Mouse (Mus musculus) ovary, postnatal 10 days (tissue): Measurements from ENCODE around the gene Pid1.

ENCODE experiments used
- DNase-seq: peaks from one replicate; pipeline ENCODE4 v3.0.0; 2022; ENCODE audit warnings: low spot score

The Pid1 gene

DNA sequence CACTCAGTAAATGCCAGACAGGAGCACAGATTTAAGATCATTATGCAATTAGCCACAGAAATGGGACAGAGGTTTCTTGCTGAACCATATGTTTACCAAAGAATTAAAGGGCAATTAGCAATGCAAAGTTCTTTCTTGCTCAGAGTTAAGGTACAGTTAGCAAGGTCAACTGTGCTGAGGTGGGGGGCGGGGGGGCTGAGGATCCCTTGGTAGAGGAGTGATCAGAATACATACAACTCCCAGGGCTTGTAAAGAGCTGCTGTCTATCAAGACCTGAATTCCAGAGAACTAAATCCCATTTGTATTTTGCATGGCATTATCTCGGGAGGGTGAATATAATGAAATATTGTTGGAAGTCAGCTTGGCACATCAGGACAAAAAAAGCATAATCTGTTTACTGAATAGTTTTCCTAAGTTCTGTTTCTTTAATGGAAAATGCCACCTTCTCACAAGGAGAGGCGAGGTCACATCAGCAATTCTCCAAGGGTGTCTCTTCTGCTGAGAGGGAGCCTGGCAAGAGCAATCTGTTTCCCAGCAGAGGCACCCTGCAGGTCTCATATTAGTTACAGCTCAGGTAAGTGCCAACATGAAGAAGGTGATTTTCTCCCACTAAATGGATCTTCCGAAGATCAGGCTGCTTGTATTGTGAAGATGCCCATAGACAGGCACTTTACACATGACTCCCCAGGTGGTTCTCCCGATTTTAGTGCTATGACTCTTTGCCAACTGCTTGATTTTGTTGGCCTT, 306.9 kb downstream of the Pid1 start:
- no peak for DNase-seq

DNA sequence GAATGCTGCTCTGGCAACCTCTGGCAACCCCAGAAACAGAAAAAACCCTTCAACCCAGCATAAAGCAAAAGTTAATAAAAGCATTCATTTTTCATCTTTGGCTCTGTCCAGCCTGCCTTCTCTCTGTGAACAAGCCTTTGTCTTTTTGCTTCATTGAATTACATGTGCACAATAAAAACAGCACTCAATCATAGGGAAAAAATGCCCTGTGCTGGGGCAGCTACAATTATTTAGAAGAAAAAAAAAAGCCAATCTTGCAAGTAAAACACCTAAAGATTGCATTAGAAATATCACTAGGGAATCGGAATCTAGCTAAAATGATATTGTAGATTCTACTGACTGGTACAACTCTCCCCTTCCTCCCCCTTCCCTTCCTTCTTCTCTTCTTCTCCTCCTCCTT, 307.7 kb downstream of the Pid1 start:
- DNase-seq: no peak

DNA sequence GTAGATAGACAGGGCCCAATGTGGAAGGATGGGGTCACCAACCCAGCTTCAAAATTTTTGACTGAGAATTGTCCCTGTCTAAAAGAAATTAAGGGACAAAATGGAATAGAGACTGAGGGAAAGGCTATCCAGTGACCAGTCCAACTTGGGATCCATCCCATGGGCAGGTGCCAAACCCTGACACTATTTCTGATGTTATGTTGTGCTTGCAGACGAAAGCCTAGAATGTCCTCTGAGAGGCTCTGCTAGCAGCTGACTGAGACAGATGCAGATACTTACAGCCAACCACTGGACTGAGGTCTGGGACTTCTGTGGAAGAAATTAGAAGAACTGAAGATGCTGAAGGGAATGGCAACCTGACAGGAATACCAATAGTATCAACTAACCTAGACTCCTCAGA, 338.2 kb downstream of the Pid1 start:
- DNase-seq: no peak

DNA sequence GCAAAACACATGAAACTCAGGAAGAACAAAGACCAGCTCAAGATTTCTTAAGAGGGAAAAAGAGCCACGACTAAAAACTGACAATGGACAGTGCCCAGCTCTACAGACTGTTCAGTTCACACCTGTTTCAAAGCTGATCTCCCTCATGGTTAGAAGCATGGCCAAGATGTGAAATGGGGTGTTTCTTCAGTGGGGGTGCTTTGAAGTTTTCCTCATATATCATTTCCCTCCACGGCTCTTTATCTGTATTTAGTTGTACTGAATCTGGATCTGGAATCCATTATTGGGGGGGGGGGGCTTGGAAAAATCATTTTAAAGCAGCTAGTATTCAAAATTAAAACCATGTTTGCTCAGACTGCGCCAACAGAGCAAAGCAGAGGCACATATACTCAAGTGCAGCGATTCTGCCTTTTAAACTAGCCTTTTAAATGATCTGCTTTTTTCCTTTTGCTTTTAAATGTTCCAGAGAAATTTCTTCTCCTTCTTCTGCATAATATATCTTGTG, 351.1 kb downstream of the Pid1 start:
- DNase-seq: no peak

DNA sequence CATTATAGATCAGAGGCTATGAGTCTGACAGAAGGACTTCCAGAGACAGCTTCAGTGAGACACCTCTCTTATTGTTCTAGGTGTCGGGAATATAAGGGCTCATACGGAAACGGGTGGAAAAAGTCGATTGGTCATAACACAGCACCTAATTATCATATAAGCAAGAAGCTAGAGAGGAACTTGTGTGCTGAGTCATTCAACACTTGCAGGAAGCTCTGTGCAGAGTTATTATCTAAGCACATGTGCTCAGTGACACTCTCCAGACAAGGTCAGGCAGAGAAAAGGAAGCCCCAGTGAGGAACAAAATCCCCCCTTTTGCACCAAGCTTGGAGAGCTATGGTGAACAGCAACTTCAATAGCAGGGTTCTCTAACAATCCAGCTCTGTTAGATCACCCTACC, 361.4 kb downstream of the Pid1 start:
- DNase-seq: no peak
